Mouse (Mus musculus) small intestine, adult 2 months (tissue): ENCODE results near the gene Map4k2.

Experiments
- CTCF ChIP-seq: fragments of 200-500 bp; IDR thresholded peaks from 2 replicates; pipeline ENCODE4 v1.5.1; 2012; ENCODE audit warnings: low read depth, mild to moderate bottlenecking, control low read depth, inconsistent platforms, low read length, moderate library complexity, mixed read lengths; ENCODE audit not compliant: insufficient replicate concordance, insufficient read length; ENCODE audit errors: extremely low read depth
- POLR2A ChIP-seq: fragments of 200-500 bp; IDR thresholded peaks from 2 replicates; pipeline ENCODE4 v1.6.1; 2012; ENCODE audit warnings: low read depth, mild to moderate bottlenecking, control low read depth, inconsistent platforms, low read length, moderate library complexity

- TF ChIP-seq CTCF (no peak), POLR2A (no peak)
These were observed 938 bp upstream of the Map4k2 start for GRCm38 (mm10) chr19:6339890-6340504.
